Mouse (Mus musculus) bone marrow macrophage, adult 2 months (primary cell): ENCODE results near the gene Ccdc78.

Experiments
- CTCF ChIP-seq: IDR thresholded peaks from 2 replicates; pipeline ENCODE4 v1.5.1; 2012; ENCODE audit warnings: low read depth, mild to moderate bottlenecking, low read length, moderate library complexity
- POLR2A ChIP-seq: IDR thresholded peaks from 2 replicates; pipeline ENCODE4 v1.6.1; 2012; ENCODE audit warnings: mild to moderate bottlenecking, low read depth, low read length, borderline replicate concordance

GRCm38 (mm10) chr17:25813471-25813870 is 27.1 kb downstream of the Ccdc78 start:
- TF ChIP-seq CTCF (peak; percentile 11; the same call in 1 of the 2 replicates), POLR2A (no peak)
